Mouse (Mus musculus) E14TG2a.4 (cell line): ENCODE results near the gene Ifng.
A peak's percentile ranks its signal among the peaks of the same experiment; 100 is the strongest.

Experiments
- H3K27me3 ChIP-seq: 2 replicates; pipeline ENCODE4 v1.6.1; 2014; ENCODE audit warnings: low read length, control low read depth; ENCODE audit not compliant: insufficient read depth
- H3K36me3 ChIP-seq: 2 replicates; pipeline ENCODE4 v1.6.1; 2014; ENCODE audit warnings: low read length, control low read depth; ENCODE audit not compliant: insufficient read depth
- H3K4me1 ChIP-seq: replicated peaks from 2 replicates; pipeline ENCODE4 v1.6.1; 2014; ENCODE audit warnings: low read depth, low read length, control low read depth
- H3K4me3 ChIP-seq: replicated peaks from 2 replicates; pipeline ENCODE4 v1.5.1; 2014; ENCODE audit warnings: mild to moderate bottlenecking, low read length
- H3K9me3 ChIP-seq: 2 replicates; pipeline ENCODE4 v1.6.1; 2014; ENCODE audit warnings: low read length, control low read depth
- CTCF ChIP-seq: conservative IDR thresholded peaks from 2 replicates; pipeline ENCODE4 v1.5.1; 2014; ENCODE audit warnings: low read length
- NANOG ChIP-seq: IDR thresholded peaks from 2 replicates; pipeline ENCODE4 v1.6.1; 2014; ENCODE audit warnings: borderline replicate concordance, low read length, mixed read lengths
- POU5F1 ChIP-seq: IDR thresholded peaks from 2 replicates; pipeline ENCODE4 v1.6.1; 2014; ENCODE audit warnings: low read length, borderline replicate concordance

Ifng gene

DNA sequence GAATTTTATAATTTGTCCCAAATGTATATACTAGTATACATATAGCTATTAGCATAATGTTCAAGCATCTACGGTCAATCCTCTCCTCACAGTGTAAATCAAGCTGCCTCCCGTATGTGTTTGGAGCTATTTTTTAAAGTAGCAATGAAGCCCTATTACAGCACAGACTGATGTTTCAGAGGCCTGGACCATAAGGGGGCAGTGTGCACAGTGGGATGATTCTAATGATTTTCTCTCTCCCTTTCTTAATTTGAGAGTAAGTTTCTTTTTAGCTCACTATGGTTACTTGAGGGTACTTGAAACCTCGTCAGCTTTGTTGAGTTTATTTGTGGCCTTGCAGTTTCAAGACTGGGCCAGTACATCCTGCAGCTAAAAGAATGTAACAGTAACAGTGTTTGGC, 1.1 kb downstream of the Ifng start:
- no peaks in the 10 kb centered on the region for H3K9me3 ChIP-seq
- H3K4me1 ChIP-seq, result peaks cover 12% of the 10 kb centered on the region
- H3K36me3 ChIP-seq, result no peaks in the 10 kb centered on the region
- H3K4me3 ChIP-seq, result no peak overlapping the region
- no peaks in the 10 kb centered on the region; the same call in 1 of the 2 replicates for H3K27me3 ChIP-seq
- no peak for TF ChIP-seq POU5F1
- TF ChIP-seq NANOG, result no peak
- TF ChIP-seq CTCF, result peak; percentile 24

- Histone ChIP-seq H3K4me3 (no peak overlapping the region), H3K9me3 (no peaks in the 10 kb centered on the region), H3K27me3 (no peaks in the 10 kb centered on the region; the same call in 1 of the 2 replicates), H3K4me1 (peaks cover 12% of the 10 kb centered on the region), H3K36me3 (no peaks in the 10 kb centered on the region)
- TF ChIP-seq NANOG (no peak), POU5F1 (no peak), CTCF (no peak)
These were observed 2.2 kb downstream of the Ifng start for GRCm38 (mm10) chr10:118442999-118443398.

DNA sequence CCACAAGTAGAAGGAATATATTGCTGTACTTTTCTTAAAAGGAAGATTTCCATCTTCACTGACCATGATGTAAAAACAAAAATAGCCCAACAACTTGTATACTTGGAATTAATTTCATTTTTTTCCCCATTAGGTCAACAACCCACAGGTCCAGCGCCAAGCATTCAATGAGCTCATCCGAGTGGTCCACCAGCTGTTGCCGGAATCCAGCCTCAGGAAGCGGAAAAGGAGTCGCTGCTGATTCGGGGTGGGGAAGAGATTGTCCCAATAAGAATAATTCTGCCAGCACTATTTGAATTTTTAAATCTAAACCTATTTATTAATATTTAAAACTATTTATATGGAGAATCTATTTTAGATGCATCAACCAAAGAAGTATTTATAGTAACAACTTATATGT, 4.2 kb downstream of the Ifng start:
- H3K4me1 ChIP-seq, result peaks cover 12% of the 10 kb centered on the region
- no peaks in the 10 kb centered on the region; the same call in 1 of the 2 replicates for H3K27me3 ChIP-seq
- no peaks in the 10 kb centered on the region for H3K36me3 ChIP-seq
- TF ChIP-seq CTCF, result no peak
- TF ChIP-seq NANOG, result no peak
- TF ChIP-seq POU5F1, result no peak
- H3K4me3 ChIP-seq, result no peak overlapping the region
- no peaks in the 10 kb centered on the region; the same call in 1 of the 2 replicates for H3K9me3 ChIP-seq

DNA sequence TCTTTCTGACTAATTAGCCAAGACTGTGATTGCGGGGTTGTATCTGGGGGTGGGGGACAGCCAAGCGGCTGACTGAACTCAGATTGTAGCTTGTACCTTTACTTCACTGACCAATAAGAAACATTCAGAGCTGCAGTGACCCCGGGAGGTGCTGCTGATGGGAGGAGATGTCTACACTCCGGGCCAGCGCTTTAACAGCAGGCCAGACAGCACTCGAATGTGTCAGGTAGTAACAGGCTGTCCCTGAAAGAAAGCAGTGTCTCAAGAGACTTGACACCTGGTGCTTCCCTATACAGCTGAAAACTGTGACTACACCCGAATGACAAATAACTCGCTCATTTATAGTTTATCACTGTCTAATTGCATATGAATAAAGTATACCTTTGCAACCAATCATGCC, 4.7 kb downstream of the Ifng start:
- Histone ChIP-seq H3K27me3 (no peaks in the 10 kb centered on the region; the same call in 1 of the 2 replicates), H3K36me3 (no peaks in the 10 kb centered on the region), H3K4me1 (peaks cover 12% of the 10 kb centered on the region), H3K9me3 (no peaks in the 10 kb centered on the region; the same call in 1 of the 2 replicates), H3K4me3 (no peak overlapping the region)
- TF ChIP-seq CTCF (no peak), POU5F1 (no peak), NANOG (no peak)

GRCm38 (mm10) chr10:118445978-118446377, 5.1 kb downstream of the Ifng start:
- Histone ChIP-seq H3K4me1 (peaks cover 12% of the 10 kb centered on the region), H3K27me3 (no peaks in the 10 kb centered on the region; the same call in 1 of the 2 replicates), H3K36me3 (no peaks in the 10 kb centered on the region), H3K9me3 (no peaks in the 10 kb centered on the region; the same call in 1 of the 2 replicates), H3K4me3 (no peak overlapping the region)
- TF ChIP-seq NANOG (no peak), POU5F1 (no peak), CTCF (no peak)

GRCm38 (mm10) chr10:118451747-118452146, 10.9 kb downstream of the Ifng start:
- Histone ChIP-seq H3K4me1 (peaks cover 13% of the 10 kb centered on the region), H3K9me3 (no peaks in the 10 kb centered on the region; the same call in 1 of the 2 replicates), H3K36me3 (no peaks in the 10 kb centered on the region), H3K27me3 (no peaks in the 10 kb centered on the region), H3K4me3 (no peak overlapping the region)
- TF ChIP-seq CTCF (no peak), POU5F1 (no peak), NANOG (no peak)

DNA sequence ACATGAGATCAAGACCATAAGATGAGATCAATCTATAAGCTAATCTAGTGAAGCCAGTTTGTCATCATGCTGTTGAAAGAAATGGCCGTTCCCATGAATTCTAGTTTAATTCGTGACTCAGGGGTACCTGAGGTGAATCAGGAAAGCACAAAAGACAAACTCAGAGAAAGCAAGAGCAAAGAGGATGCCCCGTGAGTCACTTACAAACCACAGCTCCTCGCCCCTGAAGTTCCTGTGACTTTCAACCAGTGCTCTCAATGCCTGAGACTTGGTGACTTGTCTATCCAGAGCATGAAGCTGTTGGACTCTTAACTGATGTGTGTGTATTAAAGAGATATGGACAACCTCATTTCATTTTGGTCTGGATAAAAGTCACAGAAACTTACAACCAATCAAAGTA, 17.9 kb downstream of the Ifng start:
- H3K27me3 ChIP-seq, result no peaks in the 10 kb centered on the region
- H3K4me1 ChIP-seq, result peaks cover 39% of the 10 kb centered on the region
- H3K4me3 ChIP-seq, result no peak overlapping the region
- H3K36me3 ChIP-seq, result peaks cover 3% of the 10 kb centered on the region; the same call in 1 of the 2 replicates
- TF ChIP-seq POU5F1 (no peak), NANOG (no peak), CTCF (no peak)
- H3K9me3 ChIP-seq, result peaks cover 40% of the 10 kb centered on the region

GRCm38 (mm10) chr10:118461126-118461767, 20.4 kb downstream of the Ifng start:
- no peak overlapping the region; the same call in 1 of the 2 replicates for H3K4me3 ChIP-seq
- H3K36me3 ChIP-seq, result peaks cover 6% of the 10 kb centered on the region; the same call in 1 of the 2 replicates
- H3K27me3 ChIP-seq, result no peaks in the 10 kb centered on the region
- peak; percentile 98 for TF ChIP-seq NANOG
- TF ChIP-seq POU5F1, result no peak
- peaks cover 55% of the 10 kb centered on the region for H3K9me3 ChIP-seq
- peaks cover 26% of the 10 kb centered on the region; the same call in 1 of the 2 replicates for H3K4me1 ChIP-seq
